Mouse (Mus musculus) layer of hippocampus, adult 8-10 months (tissue): ENCODE measurements at regions not wholly inside any gene's neighbourhood (a gene's known extent, or its start where the extent isn't known, plus 50 kb on each side); places are given as distances from the start of the nearest gene placed in this dataset.

Experiments used
- DNase-seq, 2 experiments: peaks; one replicate each; pipeline ENCODE4 v3.0.0; 2022; ENCODE audit warnings: low spot score in 2 of 2

DNA sequence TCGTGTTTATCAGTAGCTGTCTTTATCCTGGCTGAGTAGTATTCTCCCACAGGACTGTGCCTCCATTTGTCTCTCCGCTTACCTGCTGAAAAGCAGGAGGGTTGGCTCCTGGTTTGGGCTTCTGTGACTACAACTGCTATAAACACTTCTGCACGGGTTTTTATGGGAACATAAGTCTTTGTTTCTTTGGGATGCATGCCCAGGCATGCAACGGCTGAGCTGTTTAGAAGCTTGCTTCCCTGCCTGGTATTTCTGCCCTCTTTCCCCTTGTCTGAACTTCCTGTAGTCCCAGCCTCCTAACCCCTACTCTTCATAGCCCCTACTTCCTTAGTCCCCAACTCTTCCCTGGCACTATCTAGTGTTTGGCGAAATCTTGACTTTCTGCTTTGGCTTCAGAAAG lies 139.6 kb upstream of the Gm26897 start:
- DNase-seq = no peak

DNA sequence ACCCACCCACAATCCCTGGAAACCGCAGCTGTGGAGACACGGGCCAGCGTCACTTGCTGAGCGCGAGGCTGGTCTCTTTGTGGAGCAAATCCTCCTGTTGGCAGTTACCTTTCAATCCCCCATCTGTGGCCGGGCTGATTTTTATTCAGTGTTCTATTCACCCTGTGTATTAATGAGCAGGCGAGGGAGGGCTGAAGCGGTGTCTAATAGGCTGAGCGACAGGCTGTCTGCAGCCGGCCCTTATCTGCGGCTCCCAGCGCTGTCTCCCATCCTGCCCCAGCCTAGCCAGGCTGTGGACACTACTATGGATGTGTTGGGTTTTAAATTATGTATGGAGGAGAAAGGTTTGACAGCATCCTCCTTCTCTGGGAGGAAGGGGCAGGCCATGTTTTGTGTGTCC lies 138.3 kb upstream of the Gm26897 start:
- DNase-seq = no peak

DNA sequence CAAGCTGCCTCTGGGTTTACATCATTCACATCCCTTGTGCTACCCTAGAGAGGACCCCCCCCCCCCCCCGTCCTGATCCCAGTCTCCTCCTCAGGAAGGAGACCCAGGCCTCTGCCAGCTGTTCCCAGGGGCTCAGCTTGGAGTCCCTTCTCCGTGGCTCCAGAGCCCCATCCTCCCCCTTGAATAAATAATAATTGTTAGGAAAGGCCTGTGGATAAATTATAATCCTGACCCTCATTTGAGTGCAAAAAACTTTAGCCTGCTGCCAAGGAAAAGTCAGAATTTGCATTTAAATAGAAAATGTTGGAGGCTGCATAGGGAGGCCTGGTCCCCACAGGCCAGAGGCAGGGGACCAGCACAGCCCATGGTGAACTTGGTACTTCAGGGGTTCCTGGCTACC lies 136.0 kb upstream of the Gm26897 start:
- no peak for DNase-seq

DNA sequence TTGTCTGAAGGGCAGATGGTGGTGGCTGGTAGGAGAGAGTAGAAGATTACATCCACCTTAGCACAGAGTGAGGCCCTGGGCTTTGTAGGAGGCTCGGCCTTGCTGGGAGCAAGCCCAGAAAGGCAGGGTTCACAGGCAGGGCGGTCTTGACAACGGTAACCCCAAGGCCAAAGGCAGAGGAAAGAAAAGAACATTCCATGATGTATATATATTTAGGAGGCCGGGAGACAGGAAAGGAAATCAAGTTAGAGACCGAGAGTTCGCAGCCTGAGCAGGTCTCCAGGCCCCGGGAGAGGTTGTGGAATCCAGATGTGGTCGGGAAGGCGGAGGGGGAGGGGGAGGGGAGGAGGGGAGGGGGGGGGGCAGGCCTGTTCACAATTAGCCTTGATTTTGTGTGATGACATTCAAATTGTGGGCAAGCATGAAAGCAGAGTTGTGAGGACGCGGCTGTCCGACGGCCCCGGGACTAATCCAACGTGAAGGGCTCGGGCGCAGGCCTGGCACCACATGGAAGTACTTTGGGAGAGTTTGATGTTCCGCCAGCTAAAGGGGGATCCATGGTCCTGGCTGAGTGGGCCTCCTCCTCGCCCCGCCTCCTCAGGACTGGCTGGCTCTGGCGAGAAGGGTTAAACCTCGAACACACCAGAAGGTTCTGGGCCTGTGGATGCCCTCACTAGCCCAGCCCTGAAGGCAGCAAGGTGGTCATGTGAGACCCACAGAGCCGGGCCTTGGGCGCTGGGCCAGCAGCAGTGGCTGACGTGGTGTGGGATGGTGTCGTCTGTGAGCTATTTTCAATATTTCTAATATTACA lies 131.8 kb upstream of the Gm26897 start:
- DNase-seq = peak in 1 of 2 experiments; percentile 41

DNA sequence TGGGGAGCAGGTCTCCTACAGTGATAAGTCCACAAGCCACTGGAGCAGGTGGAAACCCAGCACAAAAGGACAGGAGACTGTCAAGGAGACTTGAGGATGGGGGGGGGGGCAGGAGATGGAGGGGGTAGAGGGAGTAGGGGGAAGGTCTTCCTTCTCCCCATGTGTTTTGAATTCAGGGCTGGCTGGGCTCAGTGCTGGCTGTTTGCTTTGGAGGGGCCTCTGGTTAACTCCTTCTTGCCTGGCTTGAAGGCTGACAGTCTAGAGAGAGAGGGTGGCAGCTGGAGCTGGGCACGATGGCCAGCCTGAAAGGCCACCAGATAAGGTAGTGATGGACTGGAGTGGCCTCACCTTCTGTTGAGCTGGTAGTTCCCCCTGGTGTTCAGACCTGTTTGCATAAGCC lies 120.0 kb upstream of the Gm26897 start:
- DNase-seq = no peak

DNA sequence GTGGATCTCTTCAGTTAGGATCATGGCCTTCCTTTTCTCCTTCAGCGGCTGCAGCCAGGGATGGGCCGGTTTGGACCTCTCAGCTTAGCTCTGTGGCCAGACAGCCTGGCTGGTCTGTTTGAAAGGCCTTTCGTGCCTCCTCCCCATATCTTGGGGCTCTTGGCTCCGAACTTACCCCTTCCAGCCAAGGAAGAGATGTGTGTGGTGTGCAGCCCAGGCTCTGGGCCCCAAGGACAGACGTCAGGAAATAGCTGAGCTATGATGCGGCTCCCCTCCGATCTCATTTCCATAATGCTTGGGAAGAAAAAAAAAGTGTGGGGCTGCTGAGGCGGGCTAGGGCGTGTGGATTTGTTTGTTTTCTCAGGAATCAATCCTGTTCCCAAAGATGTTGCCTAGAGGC lies 113.8 kb upstream of the Gm26897 start:
- no peak for DNase-seq

DNA sequence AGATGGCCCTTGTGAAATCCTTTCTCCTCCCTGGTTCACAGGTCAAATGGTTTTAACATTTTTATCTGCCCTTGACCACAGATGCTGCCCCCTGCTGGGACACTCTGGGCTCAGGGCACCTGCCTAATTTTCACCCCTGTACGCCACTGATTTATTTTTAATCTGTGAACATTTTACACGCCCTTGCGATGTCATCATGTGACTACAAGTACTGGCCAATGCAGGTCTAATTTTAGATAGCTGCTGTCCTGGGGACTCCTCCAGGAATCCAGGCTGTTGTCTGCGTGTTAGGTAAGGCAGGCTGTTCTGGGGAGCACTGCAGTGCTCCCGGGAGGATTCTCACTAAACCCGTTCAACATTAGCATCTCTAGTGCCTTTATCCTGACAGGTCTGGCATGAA lies 113.1 kb upstream of the Gm26897 start:
- DNase-seq = no peak

DNA sequence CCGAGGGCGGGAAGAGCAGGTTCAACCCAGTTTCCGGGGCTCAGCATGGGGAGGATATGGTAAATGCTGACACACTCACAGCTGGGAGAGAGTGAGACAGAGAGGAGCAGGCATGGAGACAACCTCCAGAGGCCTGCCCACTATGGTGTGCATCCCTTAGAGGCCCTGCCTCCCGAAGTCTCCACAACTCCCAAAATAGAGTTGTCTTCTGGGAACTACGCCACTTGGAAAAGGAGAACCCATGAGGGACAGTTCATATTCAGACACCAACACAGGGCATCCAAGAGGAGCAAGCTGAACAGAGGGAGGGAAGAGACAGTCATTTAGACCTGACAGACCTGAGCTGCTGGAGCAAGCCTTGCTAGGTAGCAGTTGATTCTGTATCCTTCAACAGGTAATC lies 111.2 kb upstream of the Gm26897 start:
- no peak for DNase-seq

DNA sequence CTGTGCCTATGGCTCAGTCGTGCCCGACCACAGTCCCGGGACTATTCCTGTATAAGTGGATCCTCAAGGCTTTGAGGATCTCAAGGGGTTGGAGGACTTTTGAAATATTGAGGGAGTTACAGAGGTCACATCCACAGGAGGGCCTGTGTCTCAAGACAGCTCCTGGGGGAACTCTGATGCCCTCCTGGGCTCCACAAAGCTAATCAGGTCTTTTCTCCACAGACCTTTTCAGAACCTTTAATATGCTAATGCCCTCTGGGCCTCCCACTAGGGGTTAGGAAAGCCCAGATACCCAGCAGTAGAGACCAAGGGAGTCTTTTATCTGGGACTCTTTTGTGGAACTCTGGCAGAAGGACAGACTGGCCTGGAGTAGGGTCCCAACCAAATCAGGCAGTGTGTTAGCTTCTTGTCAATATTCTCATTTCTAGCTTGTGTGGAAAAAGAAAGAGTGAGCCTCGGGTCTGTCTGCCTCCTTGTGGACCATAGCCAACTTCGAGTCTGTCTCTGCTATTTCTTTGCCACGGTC lies 107.4 kb upstream of the Gm26897 start:
- no peak for DNase-seq

DNA sequence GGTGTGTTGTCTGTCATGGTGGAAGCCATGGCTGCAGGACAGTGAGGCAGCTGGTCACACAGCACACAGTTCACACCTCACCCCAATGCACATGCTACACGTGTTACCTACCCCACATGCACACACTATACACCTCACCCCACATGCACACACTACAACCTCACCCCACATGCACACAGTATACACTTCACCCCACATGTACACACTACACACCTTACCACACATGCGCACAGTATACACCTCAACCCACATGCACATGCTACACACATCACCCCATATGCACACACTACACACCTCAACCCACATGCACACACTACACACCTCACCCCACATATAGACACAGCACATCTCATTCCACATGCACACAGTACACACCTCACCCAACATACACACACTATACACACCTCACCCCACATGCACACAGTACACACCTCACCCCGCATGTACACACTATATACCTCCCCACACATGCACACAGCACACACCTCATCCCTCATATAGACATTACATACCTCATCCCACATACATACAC lies 103.3 kb upstream of the Gm26897 start:
- no peak for DNase-seq

DNA sequence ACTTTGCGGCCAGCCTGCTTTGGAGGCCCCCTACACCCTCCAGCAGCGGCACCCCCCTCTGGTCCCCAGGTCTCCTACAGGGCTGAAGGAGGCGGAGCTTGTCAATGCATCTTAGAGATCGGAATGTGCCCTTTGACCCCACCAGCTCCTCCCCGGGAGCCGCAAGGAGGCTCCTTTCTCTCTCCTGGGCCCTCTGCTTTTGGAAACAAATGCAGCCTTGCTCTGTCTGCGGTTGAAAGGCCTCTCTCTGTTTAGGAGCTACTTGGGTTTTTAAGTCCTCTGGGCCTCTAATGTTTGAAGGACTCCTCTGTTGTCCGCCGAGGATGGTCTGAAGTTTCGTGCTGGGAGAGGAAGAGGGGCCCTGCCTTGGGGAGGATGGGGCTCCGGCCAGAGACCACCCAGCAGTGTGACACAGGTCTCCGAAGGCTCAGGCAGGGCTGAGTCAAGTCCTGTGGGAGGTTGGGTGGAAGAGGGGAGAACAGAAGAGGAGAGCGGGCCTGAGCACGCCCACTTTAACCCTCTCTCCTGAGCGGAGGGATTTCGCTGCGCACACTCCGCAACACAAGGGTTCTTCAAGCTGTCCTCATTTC lies 102.1 kb upstream of the Gm26897 start:
- no peak for DNase-seq

DNA sequence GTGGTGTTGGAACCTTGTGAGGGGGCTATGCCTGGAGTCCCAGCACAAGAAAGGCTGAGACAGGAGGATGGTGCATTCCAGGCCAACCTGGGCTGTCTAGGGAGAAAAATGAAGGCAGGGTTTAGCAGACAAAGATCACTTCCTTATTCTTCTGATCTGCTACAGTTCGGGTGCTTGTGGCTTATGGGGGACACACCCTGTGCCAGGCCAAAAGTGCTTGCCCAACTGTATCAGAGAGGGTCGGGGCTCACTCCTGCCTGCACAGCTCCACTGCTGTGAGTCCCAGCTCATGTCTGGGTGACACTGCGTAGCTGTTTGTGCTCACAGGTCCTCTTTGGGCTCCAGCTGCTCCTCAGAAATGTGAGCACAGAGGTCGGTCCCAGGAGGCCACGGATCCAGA lies 98.6 kb upstream of the Gm26897 start:
- DNase-seq = no peak

DNA sequence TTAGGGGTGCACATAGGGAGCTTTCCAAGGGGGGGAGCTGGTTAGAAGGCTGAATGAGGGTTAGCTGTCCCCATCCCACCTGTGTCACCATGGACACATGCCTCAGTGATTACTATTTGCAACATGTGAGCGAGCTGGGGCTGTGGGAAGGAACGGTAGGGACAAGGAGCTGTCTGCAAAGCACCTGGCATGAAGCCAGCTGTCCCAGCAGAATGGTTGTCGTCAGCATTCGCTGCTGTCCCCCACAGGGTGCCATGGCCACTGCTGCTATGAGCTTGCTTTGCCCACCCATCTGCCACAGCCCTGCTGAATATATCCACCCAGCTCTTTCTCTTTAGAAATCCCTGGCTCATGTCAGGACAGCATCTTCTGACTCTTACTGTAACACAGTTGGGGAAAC lies 96.8 kb upstream of the Gm26897 start:
- no peak for DNase-seq

DNA sequence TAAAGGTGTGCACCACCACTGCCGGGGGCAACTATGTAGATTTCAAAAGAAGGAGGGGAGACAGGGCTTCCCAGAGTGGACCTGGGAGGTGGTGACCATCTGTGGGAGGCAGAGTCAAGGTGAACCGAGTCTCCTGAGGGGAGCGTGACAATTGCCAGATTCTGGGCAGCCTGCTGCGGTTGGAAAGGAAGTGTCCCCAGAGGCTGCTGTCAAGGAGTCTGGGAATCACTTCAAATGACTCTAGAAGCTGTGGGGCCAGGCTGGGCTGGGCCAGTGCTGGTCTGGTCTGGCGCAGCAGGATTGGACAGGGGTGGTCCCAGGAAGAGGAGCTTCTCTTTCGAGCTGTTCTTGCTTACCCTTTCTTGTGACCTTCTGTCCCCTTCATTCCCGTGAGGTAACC lies 95.4 kb upstream of the Gm26897 start:
- no peak for DNase-seq

DNA sequence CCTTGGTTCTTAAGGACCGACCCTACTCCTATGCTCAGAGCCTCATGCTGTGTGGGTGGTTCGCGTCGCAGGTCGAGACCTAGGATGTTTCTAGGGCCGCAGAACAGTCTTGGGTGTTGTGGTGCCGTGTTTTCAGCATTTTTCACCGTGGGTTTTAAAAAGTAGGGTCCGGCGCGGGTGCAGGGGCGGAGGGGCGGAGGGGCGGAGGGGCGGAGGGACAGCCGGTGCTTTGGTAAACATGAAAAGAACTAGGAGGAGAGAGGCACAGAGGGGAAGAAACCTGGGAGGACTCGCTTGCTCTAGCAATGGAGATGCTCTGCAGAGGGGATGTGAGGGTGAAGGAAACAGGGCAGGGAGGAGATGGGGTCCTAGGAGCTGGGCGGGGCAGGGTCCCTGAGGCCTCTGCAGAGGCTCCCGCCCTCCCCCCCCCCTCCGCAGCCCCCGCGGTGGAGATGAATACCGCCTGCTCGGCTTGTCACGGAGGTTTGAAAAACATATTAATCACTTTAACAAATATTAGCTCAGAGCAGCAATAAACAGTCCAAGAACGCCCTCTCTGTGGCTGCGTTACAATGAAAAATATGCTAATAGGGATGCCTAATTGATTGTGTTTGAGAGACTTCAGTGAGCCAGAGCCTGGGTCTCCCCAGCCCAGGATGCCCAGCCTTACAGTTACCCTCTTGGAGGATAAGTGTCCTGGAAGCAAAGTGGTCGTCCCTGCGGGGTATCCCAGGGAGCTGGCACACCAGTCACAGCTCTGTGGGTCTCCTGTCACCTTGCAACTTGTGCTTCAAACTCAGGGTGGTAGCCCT lies 94.0 kb upstream of the Gm26897 start:
- DNase-seq = no peak

DNA sequence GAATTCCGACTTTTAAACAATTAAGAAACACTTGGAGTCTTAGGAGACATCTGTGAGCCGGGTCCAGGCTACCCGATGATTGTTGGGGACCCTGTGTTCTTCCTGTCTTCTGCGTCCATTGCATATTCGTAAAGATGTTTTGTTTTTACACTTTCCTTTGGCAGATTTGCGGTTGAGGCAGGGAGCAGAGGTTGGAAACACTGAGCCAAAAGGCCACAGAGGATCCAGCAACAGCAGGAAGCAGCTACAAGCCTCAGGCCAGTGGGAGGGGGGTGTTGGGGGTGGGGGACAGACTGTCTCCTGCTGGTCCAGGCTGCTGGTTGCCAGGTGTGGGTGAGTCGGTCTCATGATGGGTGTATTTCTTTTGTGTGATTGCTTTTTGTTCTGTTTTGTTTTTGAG lies 92.7 kb upstream of the Gm26897 start:
- DNase-seq = no peak

DNA sequence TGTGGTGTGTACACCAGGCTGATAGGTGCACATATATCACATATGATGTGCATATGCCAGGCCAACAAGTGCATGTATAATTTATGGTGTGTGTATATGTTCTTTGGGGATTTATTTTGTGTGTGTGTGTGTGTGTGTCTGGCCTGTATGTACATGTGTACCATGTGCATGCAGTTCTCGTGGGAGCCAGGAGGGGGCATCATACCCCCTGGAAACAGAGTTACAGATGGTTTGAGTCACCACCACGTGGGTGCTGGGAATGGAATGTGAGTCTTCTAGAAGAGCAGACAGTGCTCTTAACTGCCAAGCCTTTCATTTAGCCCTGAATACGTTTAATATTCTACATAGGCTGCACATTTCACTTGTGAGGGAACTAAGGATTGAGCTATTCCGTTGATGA lies 92.0 kb upstream of the Gm26897 start:
- no peak for DNase-seq

DNA sequence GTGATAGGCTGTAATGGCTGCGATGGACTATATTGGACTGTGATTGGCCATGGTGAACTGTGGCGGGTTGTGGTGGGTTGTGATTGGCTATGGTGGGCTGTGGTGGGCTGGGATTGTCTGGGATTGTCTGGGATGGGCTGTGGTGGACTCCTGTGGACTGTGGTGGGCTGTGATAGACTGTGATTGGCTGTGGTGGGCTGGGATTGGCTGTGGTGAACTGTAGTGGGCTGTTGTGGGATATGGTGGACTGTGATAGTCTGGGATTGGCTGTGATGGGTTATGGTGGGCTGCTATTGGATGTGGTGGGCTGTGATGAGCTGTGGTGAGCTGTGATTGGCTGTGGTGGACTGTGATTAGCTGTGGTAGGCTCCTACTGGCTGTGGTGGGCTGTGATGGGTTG lies 89.6 kb upstream of the Gm26897 start:
- DNase-seq = no peak

DNA sequence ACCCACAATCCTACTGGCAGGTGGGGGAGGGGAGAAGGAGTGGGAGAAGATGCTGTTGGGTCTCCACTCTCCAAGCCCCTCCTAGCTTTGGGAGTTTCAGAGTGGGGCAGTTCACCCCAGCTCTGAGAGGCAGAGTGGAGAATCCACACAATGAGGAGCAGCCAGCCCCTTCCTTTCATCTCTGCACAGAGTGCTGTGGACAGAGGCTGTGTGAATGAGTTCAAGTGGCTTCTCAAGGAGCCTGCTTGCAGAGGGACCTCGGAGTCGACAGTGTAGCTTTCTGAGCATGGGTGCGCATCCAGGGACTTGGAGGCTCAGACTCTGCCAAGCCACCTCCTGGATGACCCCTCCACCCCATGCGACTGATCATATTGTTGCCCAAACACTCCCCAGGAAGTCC lies 88.9 kb upstream of the Gm26897 start:
- no peak for DNase-seq

DNA sequence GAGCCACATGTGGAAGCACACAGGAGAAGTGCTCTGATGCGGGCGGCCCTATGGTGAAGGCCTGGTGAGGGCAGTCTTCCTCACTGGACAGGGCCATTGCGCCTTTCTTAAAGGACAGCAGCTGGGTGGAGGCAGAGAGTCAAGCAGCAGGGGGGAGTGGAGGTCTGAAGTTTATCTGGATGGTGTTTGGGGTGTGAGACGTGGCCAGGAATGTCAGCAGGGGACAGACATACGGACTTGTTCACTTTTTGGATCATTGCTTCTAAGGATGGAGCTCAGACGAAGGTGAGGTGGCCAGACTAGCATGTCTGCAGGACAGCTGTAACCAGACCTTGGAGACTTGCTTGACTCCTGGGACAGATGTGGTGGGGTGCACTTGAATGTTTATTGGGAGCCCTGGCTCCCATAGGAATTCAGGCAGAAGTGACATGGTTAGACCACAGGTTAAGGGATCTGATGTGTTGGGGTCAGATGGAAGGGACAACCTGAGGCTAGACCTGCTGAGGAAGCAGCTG lies 86.0 kb upstream of the Gm26897 start:
- DNase-seq = no peak

DNA sequence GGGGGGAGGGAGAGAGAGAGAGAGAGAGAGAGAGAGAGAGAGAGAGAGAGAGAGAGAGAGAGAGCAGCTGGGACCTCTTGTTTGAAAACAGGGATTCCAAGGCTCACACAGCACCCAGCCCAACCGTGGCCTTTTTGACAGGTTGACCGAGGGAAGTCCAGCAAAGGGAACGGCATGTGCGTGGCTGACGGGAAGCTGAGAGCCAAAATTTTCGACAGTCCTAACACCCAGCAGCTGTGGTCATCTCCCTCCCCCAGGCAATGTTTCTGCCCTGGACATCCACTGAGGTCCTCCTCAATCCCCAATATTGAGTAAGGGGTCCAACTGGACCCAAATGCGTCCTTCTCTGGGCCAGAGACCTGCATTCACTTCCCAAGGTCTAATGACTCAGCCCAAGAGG lies 85.2 kb upstream of the Gm26897 start:
- no peak for DNase-seq

DNA sequence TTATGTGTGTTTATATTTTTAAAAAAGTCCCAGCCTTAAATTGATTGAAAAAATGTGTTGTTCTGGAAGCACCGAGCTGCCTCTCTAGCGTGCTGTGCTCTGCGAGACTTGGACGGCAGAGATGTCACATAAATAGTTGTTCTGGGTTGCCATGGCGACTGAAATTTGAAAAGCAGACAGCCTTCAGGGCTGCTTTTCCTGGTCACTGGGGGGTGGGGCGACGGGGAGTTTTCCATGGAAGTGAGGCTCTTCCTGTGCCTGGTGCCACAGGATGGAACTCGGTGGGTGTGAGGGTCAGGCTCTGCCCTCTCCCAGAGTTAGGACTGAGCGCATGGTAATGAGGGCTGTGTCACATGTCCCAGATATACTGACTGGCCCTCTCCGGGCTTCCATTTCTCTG lies 84.7 kb upstream of the Gm26897 start:
- DNase-seq = peak; percentile 73
